Mouse (Mus musculus): ENCODE data around the gene Pigk. TPM values are rescaled to one million over a fixed set of nuclear protein-coding genes. Genes with fewer than 3 reads are reported as not detected.
"Not testable (repeated sequence)": the region's sequence is repeated elsewhere in the genome, so short reads cannot be mapped to it uniquely, and the experiment has no call there.

Gene Pigk
- polyA plus RNA-seq, 1 experiment from 2014 or later = 44.3 TPM

DNA sequence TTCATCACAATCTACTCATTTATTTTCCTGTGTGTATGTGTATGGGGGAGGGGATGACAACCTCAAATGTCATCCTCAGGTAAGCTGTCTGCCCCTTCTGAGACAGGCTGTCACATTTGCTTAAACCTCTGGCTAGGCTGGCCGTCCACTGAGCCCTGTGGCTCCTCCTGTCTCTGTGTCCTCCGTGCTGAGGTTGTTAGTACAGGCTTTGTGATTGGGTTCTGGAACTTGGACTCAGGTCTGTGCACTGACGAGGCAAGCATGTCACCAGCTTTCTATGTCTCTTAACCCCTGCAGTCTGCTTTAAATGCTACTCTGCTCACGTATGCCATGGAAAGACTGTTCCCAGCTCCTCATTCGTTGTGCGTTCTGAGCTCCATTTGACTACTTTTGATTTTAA is 62.5 kb downstream of the Pigk start:
- H3K27me3 ChIP-seq (ENCODE audit: control insufficient read depth, insufficient read depth, low read length) = no peaks in the 10 kb centered on the region
- 80% methylated on average over 6 of the region's 6 CpGs for WGBS
- ATAC-seq (ENCODE audit: insufficient number of reproducible peaks, insufficient read depth, low FRiP score, low read depth) = no peak

DNA sequence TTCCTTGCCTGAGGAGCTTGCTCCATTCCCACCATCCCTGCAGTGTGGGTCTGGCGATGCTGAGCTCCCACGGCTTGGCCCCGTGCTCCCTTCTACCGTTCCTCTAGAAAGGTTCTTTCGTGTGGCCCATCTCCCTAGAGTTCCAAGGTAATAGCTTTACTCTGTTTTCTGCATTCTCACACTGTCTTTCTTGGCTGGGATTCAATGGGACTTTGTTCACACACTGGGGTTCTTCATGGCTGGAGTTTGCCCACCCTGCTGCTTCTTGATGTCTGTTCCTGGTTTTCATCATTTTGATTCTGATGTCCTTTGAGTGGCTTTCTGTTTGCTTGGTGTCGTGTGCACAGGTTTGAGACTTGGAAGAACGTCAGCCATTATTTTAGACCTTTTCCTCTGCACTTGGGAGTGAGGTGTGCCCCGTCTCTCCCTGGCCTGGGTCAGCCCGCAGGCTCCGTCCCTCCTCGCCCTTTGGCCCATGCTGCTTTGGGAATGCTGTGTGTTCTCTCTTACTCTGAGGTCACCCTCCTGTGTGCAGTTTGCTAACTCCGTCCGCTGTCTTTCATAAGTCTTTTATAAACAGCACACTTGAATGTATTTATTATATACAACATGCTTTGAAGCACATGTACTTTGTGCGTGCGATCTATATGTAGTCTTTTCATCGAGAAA is 63.1 kb downstream of the Pigk start:
- H3K36me3 ChIP-seq (ENCODE audit: control insufficient read depth, insufficient read depth, low read length) = 0 out of 2 replicates have a peak, but pooled peaks cover 11% of the 10 kb centered on the region
- ATAC-seq (ENCODE audit: insufficient number of reproducible peaks, insufficient read depth, low FRiP score, low read depth) = no peak
- H3K27ac ChIP-seq (replicated peaks in 1 of 2; ENCODE audit: control insufficient read depth in 1 of 2, insufficient read depth in 1 of 2, low read depth in 2 of 2, low read length in 2 of 2) = no peak overlapping the region
- H3K4me1 ChIP-seq (ENCODE audit: control insufficient read depth in 2 of 2, insufficient read depth in 2 of 2, low read length in 2 of 2) = no peaks in the 10 kb centered on the region
- no peak overlapping the region for H3K9ac ChIP-seq (ENCODE audit: low read length)
- H3K9me3 ChIP-seq (ENCODE audit: control insufficient read depth, low read length) = no peaks in the 10 kb centered on the region
- no peaks in the 10 kb centered on the region for H3K27me3 ChIP-seq (ENCODE audit: control insufficient read depth, insufficient read depth, low read length)
- no peak overlapping the region for H3K4me2 ChIP-seq (ENCODE audit: low read length)
- WGBS = 81% methylated on average over 16 of the region's 16 CpGs
- H3K4me3 ChIP-seq (ENCODE audit: control insufficient read depth in 1 of 2, insufficient read depth in 1 of 2, low read depth in 1 of 2, low read length in 2 of 2) = no peak overlapping the region

More for the DNA sequence above, 62.5 kb downstream of the Pigk start:
- Histone ChIP-seq H3K4me2 (ENCODE audit: low read length) (no peak overlapping the region), H3K9ac (ENCODE audit: low read length) (no peak overlapping the region), H3K4me3 (ENCODE audit: control insufficient read depth in 1 of 2, insufficient read depth in 1 of 2, low read depth in 1 of 2, low read length in 2 of 2) (no peak overlapping the region), H3K27ac (replicated peaks in 1 of 2; ENCODE audit: control insufficient read depth in 1 of 2, insufficient read depth in 1 of 2, low read depth in 2 of 2, low read length in 2 of 2) (no peak overlapping the region), H3K36me3 (ENCODE audit: control insufficient read depth, insufficient read depth, low read length) (0 out of 2 replicates have a peak, but pooled peaks cover 11% of the 10 kb centered on the region), H3K9me3 (ENCODE audit: control insufficient read depth, low read length) (no peaks in the 10 kb centered on the region), H3K4me1 (ENCODE audit: control insufficient read depth in 2 of 2, insufficient read depth in 2 of 2, low read length in 2 of 2) (no peaks in the 10 kb centered on the region)

DNA sequence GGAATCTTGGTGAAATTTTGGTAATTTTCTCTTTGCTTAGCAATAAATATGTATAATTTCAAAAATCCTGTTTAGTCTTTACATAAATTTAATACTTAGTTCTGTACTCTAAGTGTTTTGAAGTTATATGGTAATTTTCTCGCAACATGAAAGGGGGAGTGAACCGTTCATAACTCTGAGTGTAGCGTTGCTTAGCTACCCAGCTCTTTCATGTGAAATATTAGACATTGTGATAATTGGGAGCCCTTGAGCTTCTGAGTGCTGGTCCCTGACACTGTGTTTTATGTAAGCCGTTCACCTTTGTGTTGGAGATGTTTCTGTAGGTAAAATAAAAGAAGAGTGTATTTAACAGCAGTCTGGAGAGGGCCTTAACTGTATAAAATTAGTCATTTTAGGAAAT is 65.9 kb downstream of the Pigk start:
- no peak for ATAC-seq (ENCODE audit: insufficient number of reproducible peaks, insufficient read depth, low FRiP score, low read depth)
- H3K36me3 ChIP-seq (ENCODE audit: control insufficient read depth, insufficient read depth, low read length) = 0 out of 2 replicates have a peak, but pooled peaks cover 6% of the 10 kb centered on the region
- no peak overlapping the region for H3K9ac ChIP-seq (ENCODE audit: low read length)
- H3K4me3 ChIP-seq (ENCODE audit: control insufficient read depth in 1 of 2, insufficient read depth in 1 of 2, low read depth in 1 of 2, low read length in 2 of 2) = no peak overlapping the region
- no peak overlapping the region for H3K4me2 ChIP-seq (ENCODE audit: low read length)
- H3K27me3 ChIP-seq (ENCODE audit: control insufficient read depth, insufficient read depth, low read length) = no peaks in the 10 kb centered on the region
- 87% methylated on average over 4 of the region's 4 CpGs for WGBS
- no peaks in the 10 kb centered on the region for H3K4me1 ChIP-seq (ENCODE audit: control insufficient read depth in 2 of 2, insufficient read depth in 2 of 2, low read length in 2 of 2)
- H3K27ac ChIP-seq (replicated peaks in 1 of 2; ENCODE audit: control insufficient read depth in 1 of 2, insufficient read depth in 1 of 2, low read depth in 2 of 2, low read length in 2 of 2) = no peak overlapping the region
- no peaks in the 10 kb centered on the region for H3K9me3 ChIP-seq (ENCODE audit: control insufficient read depth, low read length)

DNA sequence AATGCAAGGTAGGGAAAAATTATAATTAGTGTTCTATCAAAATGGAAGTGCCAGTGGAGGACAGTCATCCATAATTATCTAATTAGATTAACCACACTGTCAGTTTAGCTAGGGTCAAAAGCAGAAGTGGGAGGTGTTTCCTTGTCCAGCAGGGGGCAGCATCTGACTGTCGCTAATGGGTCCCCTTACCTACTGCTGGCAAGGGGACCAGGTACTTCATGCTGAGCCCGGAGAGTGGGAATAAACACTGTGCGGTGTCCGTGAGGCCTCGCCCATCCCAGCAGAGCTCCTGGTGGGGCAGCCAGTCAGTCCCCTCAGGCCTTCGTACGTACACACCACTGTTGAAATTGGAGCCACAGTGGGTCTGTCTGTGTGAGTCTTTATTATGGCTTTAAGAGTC is 69.9 kb downstream of the Pigk start:
- Histone ChIP-seq H3K9me3 (ENCODE audit: control insufficient read depth, low read length) (no peaks in the 10 kb centered on the region), H3K27ac (replicated peaks in 1 of 2; ENCODE audit: control insufficient read depth in 1 of 2, insufficient read depth in 1 of 2, low read depth in 2 of 2, low read length in 2 of 2) (no peak overlapping the region), H3K27me3 (ENCODE audit: control insufficient read depth, insufficient read depth, low read length) (no peaks in the 10 kb centered on the region), H3K9ac (ENCODE audit: low read length) (no peak overlapping the region), H3K4me2 (ENCODE audit: low read length) (no peak overlapping the region), H3K36me3 (ENCODE audit: control insufficient read depth, insufficient read depth, low read length) (peaks cover 14% of the 10 kb centered on the region), H3K4me1 (ENCODE audit: control insufficient read depth in 2 of 2, insufficient read depth in 2 of 2, low read length in 2 of 2) (no peaks in the 10 kb centered on the region), H3K4me3 (ENCODE audit: control insufficient read depth in 1 of 2, insufficient read depth in 1 of 2, low read depth in 1 of 2, low read length in 2 of 2) (no peak overlapping the region)
- ATAC-seq (ENCODE audit: insufficient number of reproducible peaks, insufficient read depth, low FRiP score, low read depth) = no peak
- 24% methylated on average over 7 of the region's 7 CpGs for WGBS

DNA sequence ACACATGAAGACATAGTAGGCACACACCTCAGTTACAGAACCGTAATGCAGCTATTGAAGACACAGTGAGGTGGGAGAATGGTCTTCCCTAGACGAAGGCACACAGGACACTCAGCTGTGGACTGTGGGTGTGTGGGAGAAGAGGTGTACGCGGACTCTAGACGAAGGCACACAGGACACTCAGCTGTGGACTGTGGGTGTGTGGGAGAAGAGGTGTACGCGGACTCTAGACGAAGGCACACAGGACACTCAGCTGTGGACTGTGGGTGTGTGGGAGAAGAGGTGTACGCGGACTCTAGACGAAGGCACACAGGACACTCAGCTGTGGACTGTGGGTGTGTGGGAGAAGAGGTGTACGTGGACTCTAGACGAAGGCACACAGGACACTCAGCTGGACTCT is 70.5 kb downstream of the Pigk start:
- not testable (repeated sequence) for H3K27ac ChIP-seq (replicated peaks in 1 of 2; ENCODE audit: control insufficient read depth in 1 of 2, insufficient read depth in 1 of 2, low read depth in 2 of 2, low read length in 2 of 2); H3K9ac ChIP-seq (ENCODE audit: low read length); H3K4me2 ChIP-seq (ENCODE audit: low read length); H3K27me3 ChIP-seq (ENCODE audit: control insufficient read depth, insufficient read depth, low read length); H3K4me1 ChIP-seq (ENCODE audit: control insufficient read depth in 2 of 2, insufficient read depth in 2 of 2, low read length in 2 of 2); ATAC-seq (ENCODE audit: insufficient number of reproducible peaks, insufficient read depth, low FRiP score, low read depth); H3K9me3 ChIP-seq (ENCODE audit: control insufficient read depth, low read length); H3K4me3 ChIP-seq (ENCODE audit: control insufficient read depth in 1 of 2, insufficient read depth in 1 of 2, low read depth in 1 of 2, low read length in 2 of 2)
- peaks cover 14% of the 10 kb centered on the region for H3K36me3 ChIP-seq (ENCODE audit: control insufficient read depth, insufficient read depth, low read length)
- WGBS = 88% methylated on average over 7 of the region's 13 CpGs

DNA sequence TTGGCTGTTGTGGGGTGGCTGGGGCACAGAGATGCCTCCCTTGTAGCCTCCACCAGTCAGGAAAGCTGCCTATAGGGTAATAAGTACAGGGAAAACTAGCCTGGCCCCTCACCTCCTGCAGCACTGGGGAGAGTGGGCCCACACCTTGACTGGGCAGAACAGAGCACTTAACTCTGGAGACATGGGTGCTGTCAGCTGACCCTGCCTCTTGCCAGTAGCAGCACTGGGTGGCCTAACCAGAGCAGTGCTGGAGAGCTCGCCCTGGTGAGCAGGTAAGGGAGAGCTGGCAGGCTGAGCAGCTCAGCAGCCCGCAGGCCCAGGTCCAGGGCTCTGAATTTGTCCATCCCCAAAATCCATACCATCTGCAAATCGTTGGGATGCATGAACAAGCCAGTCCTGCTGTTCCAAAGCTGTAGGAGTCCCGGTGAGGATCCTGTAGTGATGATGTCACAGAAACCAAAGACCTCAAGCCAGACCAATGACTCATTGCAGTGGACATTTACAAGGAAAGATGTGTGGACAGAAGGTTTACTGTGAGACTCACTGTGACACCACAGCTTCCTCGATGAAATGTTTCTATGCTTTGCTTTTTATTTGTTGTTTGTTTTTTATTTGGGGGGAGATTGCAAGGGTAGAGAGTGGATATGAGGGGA is 74.5 kb downstream of the Pigk start:
- H3K4me2 ChIP-seq (ENCODE audit: low read length); H3K27me3 ChIP-seq (ENCODE audit: control insufficient read depth, insufficient read depth, low read length); H3K4me3 ChIP-seq (ENCODE audit: control insufficient read depth in 1 of 2, insufficient read depth in 1 of 2, low read depth in 1 of 2, low read length in 2 of 2); H3K9ac ChIP-seq (ENCODE audit: low read length); H3K4me1 ChIP-seq (ENCODE audit: control insufficient read depth in 2 of 2, insufficient read depth in 2 of 2, low read length in 2 of 2); H3K9me3 ChIP-seq (ENCODE audit: control insufficient read depth, low read length); ATAC-seq (ENCODE audit: insufficient number of reproducible peaks, insufficient read depth, low FRiP score, low read depth); H3K27ac ChIP-seq (replicated peaks in 1 of 2; ENCODE audit: control insufficient read depth in 1 of 2, insufficient read depth in 1 of 2, low read depth in 2 of 2, low read length in 2 of 2): not testable (repeated sequence)
- peaks cover 26% of the 10 kb centered on the region for H3K36me3 ChIP-seq (ENCODE audit: control insufficient read depth, insufficient read depth, low read length)
- 80% methylated on average over 5 of the region's 5 CpGs for WGBS

DNA sequence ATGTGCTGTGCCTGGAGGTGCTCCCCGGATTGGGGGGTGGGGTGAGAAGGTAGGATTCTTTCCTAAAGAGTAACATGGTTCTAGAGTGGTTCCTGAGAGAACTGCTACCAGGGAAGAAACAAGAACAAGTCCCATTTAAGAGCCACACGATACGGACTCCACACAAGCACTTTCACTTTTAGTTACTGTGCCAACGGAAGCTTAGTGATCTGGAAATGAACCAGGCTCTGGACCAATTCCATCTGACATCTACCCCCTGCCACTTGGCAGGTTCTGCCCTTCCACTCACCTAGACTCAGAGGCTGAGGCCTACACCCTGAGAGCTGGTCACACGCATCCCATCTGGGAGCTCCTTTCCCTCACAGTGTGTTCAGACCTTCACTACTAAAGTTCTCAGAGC is 78.7 kb downstream of the Pigk start:
- Histone ChIP-seq H3K27ac (replicated peaks in 1 of 2; ENCODE audit: control insufficient read depth in 1 of 2, insufficient read depth in 1 of 2, low read depth in 2 of 2, low read length in 2 of 2) (no peak overlapping the region), H3K36me3 (ENCODE audit: control insufficient read depth, insufficient read depth, low read length) (peaks cover 17% of the 10 kb centered on the region), H3K4me2 (ENCODE audit: low read length) (no peak overlapping the region), H3K4me3 (ENCODE audit: control insufficient read depth in 1 of 2, insufficient read depth in 1 of 2, low read depth in 1 of 2, low read length in 2 of 2) (no peak overlapping the region), H3K9ac (ENCODE audit: low read length) (no peak overlapping the region), H3K27me3 (ENCODE audit: control insufficient read depth, insufficient read depth, low read length) (no peaks in the 10 kb centered on the region), H3K4me1 (ENCODE audit: control insufficient read depth in 2 of 2, insufficient read depth in 2 of 2, low read length in 2 of 2) (peaks cover 0 to 2% of the 10 kb centered on the region in 2 experiments; a peak in 1 of 4 replicates), H3K9me3 (ENCODE audit: control insufficient read depth, low read length) (0 out of 2 replicates have a peak, but pooled peaks cover 3% of the 10 kb centered on the region)
- 88% methylated on average over 5 of the region's 5 CpGs for WGBS
- no peak for ATAC-seq (ENCODE audit: insufficient number of reproducible peaks, insufficient read depth, low FRiP score, low read depth)
